Mouse (Mus musculus) testis, adult 2 months (tissue): Measurements from ENCODE around the gene Dpm1. TPM values are rescaled to one million over a fixed set of nuclear protein-coding genes. Genes with fewer than 3 reads are reported as not detected.

Experiments used
- H3K27ac ChIP-seq: fragments of 200-500 bp; 2 replicates; pipeline ENCODE4 v1.5.1; 2012; ENCODE audit warnings: low read depth, low read length; ENCODE audit not compliant: control insufficient read depth, insufficient read depth
- H3K27me3 ChIP-seq: fragments of 200-500 bp; 2 replicates; pipeline ENCODE4 v1.6.1; 2012; ENCODE audit warnings: mild to moderate bottlenecking, low read length, moderate library complexity; ENCODE audit not compliant: control insufficient read depth, insufficient read depth
- H3K36me3 ChIP-seq: fragments of 200-500 bp; 2 replicates; pipeline ENCODE4 v1.6.1; 2012; ENCODE audit warnings: mild to moderate bottlenecking, low read length; ENCODE audit not compliant: control insufficient read depth, insufficient read depth
- H3K4me1 ChIP-seq: fragments of 200-500 bp; 2 replicates; pipeline ENCODE4 v1.6.1; 2012; ENCODE audit warnings: low read length; ENCODE audit not compliant: control insufficient read depth, insufficient read depth
- H3K4me3 ChIP-seq: fragments of 200-500 bp; 2 replicates; pipeline ENCODE4 v1.5.1; 2012; ENCODE audit warnings: low read depth, mild to moderate bottlenecking, low read length, moderate library complexity, mixed read lengths; ENCODE audit not compliant: control insufficient read depth
- CTCF ChIP-seq: fragments of 200-500 bp; IDR thresholded peaks from 2 replicates; pipeline ENCODE4 v1.5.1; 2012; ENCODE audit warnings: low read depth, mild to moderate bottlenecking, inconsistent platforms, low read length, moderate library complexity; ENCODE audit not compliant: control insufficient read depth, insufficient read depth, insufficient replicate concordance
- POLR2A ChIP-seq: fragments of 200-500 bp; IDR thresholded peaks from 2 replicates; pipeline ENCODE4 v1.6.1; 2012; ENCODE audit warnings: low read depth, mild to moderate bottlenecking, inconsistent platforms, low read length, moderate library complexity; ENCODE audit not compliant: control insufficient read depth
- polyA plus RNA-seq: library from polyadenylated mRNA; depleted of rRNA; stranded (reverse); fragments of >200 nt; gene quantifications from 2 replicates; pipeline ENCODE4 v1.2.3, GENCODE M21; 2012

Gene Dpm1
- polyA plus RNA-seq, 1 experiment, result 30.2 TPM

GRCm38 (mm10) chr2:168223326-168223725 lies 7.1 kb downstream of the Dpm1 start:
- Histone ChIP-seq H3K4me1 (no peaks in the 10 kb centered on the region; the same call in 1 of the 2 replicates), H3K4me3 (no peak overlapping the region), H3K36me3 (no peaks in the 10 kb centered on the region; the same call in none of the 2 replicates), H3K27ac (no peak overlapping the region), H3K27me3 (no peaks in the 10 kb centered on the region)
- TF ChIP-seq POLR2A (no peak), CTCF (no peak)

DNA sequence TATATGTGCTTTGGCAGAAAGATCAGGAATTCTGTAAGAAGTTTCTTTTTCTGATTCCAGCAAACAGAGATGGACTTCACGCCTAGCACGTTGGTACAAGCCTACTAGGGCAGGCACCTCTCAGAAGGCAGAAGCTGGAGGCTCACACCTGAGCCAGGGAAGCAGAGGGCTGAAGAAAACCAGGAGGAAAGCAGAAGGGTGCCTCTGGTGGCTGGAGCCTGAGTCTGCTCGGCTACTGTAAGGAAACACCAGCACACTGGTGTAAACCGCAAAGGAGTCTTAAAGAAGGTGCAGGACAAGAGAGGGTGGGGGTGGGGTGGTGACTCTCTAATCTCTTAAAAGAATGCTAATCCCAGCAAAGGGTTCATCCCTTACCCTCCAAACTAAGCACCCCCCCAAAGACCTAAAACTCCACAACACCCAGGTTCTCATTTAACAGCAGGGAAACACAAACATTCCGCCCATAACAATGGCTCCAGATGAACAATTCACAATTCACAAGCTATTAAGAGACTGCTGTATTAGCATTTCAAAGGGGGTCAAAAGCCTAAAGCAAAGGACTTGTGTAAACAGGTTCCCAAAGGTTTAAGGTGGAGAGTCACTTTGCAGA lies 16.5 kb downstream of the Dpm1 start:
- Histone ChIP-seq H3K27me3 (no peaks in the 10 kb centered on the region), H3K36me3 (peaks cover 4% of the 10 kb centered on the region), H3K27ac (no peak overlapping the region), H3K4me1 (no peaks in the 10 kb centered on the region), H3K4me3 (no peak overlapping the region)
- TF ChIP-seq POLR2A (no peak), CTCF (no peak)

DNA sequence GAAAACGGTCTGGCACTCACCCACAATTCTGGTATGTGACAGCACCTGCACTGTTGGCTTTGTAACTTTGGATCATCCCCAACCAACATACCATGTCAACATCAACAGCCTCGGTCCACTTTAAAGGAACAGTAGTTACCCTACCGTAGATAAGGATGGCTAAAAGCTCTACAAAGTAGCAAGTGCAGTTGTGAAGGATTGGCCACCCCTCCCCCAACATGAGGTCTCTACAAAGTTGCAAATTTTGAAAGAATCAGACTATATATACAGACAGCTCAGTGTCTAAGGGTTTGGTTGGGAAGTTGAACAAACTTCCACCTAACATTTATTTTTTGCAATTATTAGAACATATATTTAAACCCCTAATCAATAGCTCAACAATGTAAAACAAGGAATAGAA lies 22.5 kb downstream of the Dpm1 start:
- Histone ChIP-seq H3K4me3 (peak overlapping the region; percentile 88), H3K36me3 (peaks cover 2% of the 10 kb centered on the region)

GRCm38 (mm10) chr2:168206725-168207644 lies 23.4 kb downstream of the Dpm1 start, which contains the start of gene Adnp:
Gene Adnp, minus strand, starts transcription at chr2:168207112.
- Histone ChIP-seq H3K4me3 (peak within 1 kb of the TSS; percentile 88), H3K27me3 (no peaks in the 10 kb centered on the region), H3K27ac (peak within 1 kb of the TSS; percentile 91), H3K36me3 (peaks cover 2% of the 10 kb centered on the region), H3K4me1 (peaks cover 4% of the 10 kb centered on the region)
- TF ChIP-seq CTCF (peak; percentile 47; the same call in 1 of the 2 replicates), POLR2A (peak; percentile 81)

More for the DNA sequence above, 22.5 kb downstream of the Dpm1 start:
- Histone ChIP-seq H3K27me3 (no peaks in the 10 kb centered on the region), H3K27ac (peak overlapping the region; percentile 91), H3K4me1 (peaks cover 4% of the 10 kb centered on the region)
- no peak for TF ChIP-seq POLR2A
- no peak for TF ChIP-seq CTCF

- Histone ChIP-seq H3K27ac (peak overlapping the region; percentile 91), H3K4me1 (peaks cover 4% of the 10 kb centered on the region), H3K27me3 (no peaks in the 10 kb centered on the region), H3K36me3 (no peaks in the 10 kb centered on the region; the same call in none of the 2 replicates), H3K4me3 (peak overlapping the region; percentile 88)
- TF ChIP-seq CTCF, result no peak
- no peak for TF ChIP-seq POLR2A
Measured at GRCm38 (mm10) chr2:168205681-168206631, 24.4 kb downstream of the Dpm1 start.

GRCm38 (mm10) chr2:168205265-168205664 lies 25.1 kb downstream of the Dpm1 start:
- Histone ChIP-seq H3K27me3 (no peaks in the 10 kb centered on the region), H3K4me3 (peak overlapping the region; percentile 88), H3K36me3 (no peaks in the 10 kb centered on the region; the same call in none of the 2 replicates), H3K27ac (peak overlapping the region; percentile 14; the same call in 1 of the 2 replicates), H3K4me1 (peaks cover 4% of the 10 kb centered on the region)
- peak; percentile 76; the same call in 1 of the 2 replicates for TF ChIP-seq CTCF
- TF ChIP-seq POLR2A, result no peak

DNA sequence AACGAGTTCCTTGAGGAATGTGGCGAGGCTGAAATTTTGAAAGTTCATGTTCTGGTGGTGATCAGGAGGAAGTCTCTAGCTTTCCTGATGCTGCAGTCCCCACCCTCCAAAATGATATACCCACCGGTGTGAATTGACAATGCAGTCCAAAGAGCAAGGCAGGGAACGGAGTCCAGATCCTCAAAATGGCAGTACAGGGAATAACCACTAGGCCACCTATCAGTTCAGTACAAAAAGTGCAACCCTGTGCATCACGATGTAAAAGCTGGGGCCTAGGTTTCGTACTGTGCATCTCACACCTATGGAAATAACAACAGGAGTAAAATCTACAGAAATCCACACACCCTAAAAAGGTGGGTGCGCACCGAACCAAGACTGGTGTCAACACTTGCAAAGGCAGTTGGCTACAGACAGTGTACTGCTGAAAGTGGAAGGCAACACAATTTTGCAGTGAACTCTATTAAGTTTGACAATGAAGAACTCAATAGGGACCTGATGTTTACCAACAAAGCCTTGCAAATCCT lies 25.9 kb downstream of the Dpm1 start:
- no peak overlapping the region for H3K27ac ChIP-seq
- H3K4me1 ChIP-seq, result peaks cover 4% of the 10 kb centered on the region
- H3K36me3 ChIP-seq, result no peaks in the 10 kb centered on the region; the same call in none of the 2 replicates
- peak overlapping the region; percentile 88; the same call in 1 of the 2 replicates for H3K4me3 ChIP-seq
- TF ChIP-seq POLR2A (no peak), CTCF (no peak)
- no peaks in the 10 kb centered on the region for H3K27me3 ChIP-seq
